Mouse (Mus musculus) hematopoietic stem cell, adult 5-6 weeks (primary cell): Measurements from ENCODE around the gene Numa1. TPM values are rescaled to one million over a fixed set of nuclear protein-coding genes. Genes with fewer than 3 reads are reported as not detected.

Experiments
- total RNA-seq: library from RNA; stranded (forward); fragments of 172-1452, 232-1000 nt; gene quantifications from 2 replicates; pipeline ENCODE4 v1.2.3, GENCODE M21; 2017

Gene Numa1
- total RNA-seq, 1 experiment from 2014 or later, result 392 TPM

Other genes with a start within 250 kb of the Numa1 start
- not detected in 2 replicates for gene Phox2a, start 115.8 kb upstream of the Numa1 start, total RNA-seq
- gene Inppl1, start 95.9 kb upstream of the Numa1 start, total RNA-seq, result 11.0 and 11.9 TPM in 2 replicates
- gene Folr2, start 76.9 kb upstream of the Numa1 start, total RNA-seq, result not detected in 2 replicates
- gene Anapc15, start 70.4 kb upstream of the Numa1 start, total RNA-seq, result 51.8 and 69.3 TPM in 2 replicates
- gene Folr1, start 63.3 kb upstream of the Numa1 start, total RNA-seq, result not detected in 2 replicates
- gene Lamtor1, start 28.2 kb upstream of the Numa1 start, total RNA-seq, result 42.7 and 71.2 TPM in 2 replicates
- gene Tomt, start 27.8 kb upstream of the Numa1 start, total RNA-seq, result 0.13 and 0.84 TPM in 2 replicates
- 2.4 and 3.2 TPM in 2 replicates for gene Lrrc51, start 216 bp upstream of the Numa1 start, total RNA-seq
- gene Il18bp, start 84.6 kb downstream of the Numa1 start, total RNA-seq, result 3.9 and 4.7 TPM in 2 replicates
- gene Rnf121, start 131.4 kb downstream of the Numa1 start, total RNA-seq, result 10.9 and 12.1 TPM in 2 replicates
- gene Xndc1, start 131.4 kb downstream of the Numa1 start, total RNA-seq, result 38.6 and 41.2 TPM in 2 replicates
- 1.6 and 2.0 TPM in 2 replicates for gene Xntrpc, start 131.6 kb downstream of the Numa1 start, total RNA-seq
- gene Trpc2, start 149.0 kb downstream of the Numa1 start, total RNA-seq, result not detected in 2 replicates
- 0.55 and 1.5 TPM in 2 replicates for gene Art1, start 167.6 kb downstream of the Numa1 start, total RNA-seq
- 1.1 TPM in 1 of 2 replicates, not detected in the other for gene Art5, start 175.4 kb downstream of the Numa1 start, total RNA-seq
- 0.31 and 0.60 TPM in 2 replicates for gene Chrna10, start 182.7 kb downstream of the Numa1 start, total RNA-seq